Mouse (Mus musculus): Measurements from ENCODE around the gene Ripor2. TPM values are rescaled to one million over a fixed set of nuclear protein-coding genes. Genes with fewer than 3 reads are reported as not detected.

The Ripor2 gene
- polyA plus RNA-seq, 1 experiment = 1.5 TPM

DNA sequence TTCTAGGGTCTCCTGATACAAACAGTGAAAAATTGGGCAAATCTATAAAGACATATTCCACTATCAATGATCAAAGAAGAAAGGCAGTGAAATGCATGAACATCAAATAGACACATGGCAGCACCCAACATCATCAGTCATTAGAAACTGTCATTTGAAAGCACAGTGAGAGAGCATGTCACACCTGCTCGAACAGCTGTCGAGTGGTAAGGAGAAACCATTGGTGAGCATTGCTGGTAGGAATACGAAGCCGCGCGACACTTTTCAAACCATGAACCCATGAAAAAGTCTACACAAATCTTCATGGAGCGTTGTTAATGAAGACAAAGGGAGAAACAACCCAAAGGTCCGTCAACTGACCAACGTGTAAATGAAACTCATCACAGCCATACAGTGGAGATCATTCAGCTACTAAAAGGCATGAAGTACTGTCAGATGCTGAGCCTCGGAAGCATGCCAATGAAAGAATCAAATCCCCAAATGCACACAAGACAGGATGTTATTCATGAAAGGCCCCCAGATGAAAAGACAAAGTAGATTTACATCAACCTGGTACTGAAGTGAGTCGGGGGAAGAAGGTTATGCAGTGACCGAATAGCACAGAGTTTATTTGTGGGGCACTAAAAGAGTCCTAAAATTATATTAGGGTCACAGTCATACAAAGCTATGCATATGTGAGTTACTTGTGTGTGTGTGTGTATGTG lies 5.4 kb downstream of the Ripor2 start:
- no peaks in the 10 kb centered on the region for H3K4me1 ChIP-seq (ENCODE audit: control insufficient read depth, insufficient read depth, low read length)
- no peak overlapping the region for H3K9ac ChIP-seq (ENCODE audit: low read depth, poor library complexity, severe bottlenecking)
- no peaks in the 10 kb centered on the region for H3K9me3 ChIP-seq (replicated peaks; ENCODE audit: control insufficient read depth, insufficient read depth, low read length, poor library complexity, severe bottlenecking)
- no peaks in the 10 kb centered on the region for H3K36me3 ChIP-seq (ENCODE audit: control insufficient read depth, insufficient read depth, low read length, poor library complexity, severe bottlenecking)
- no peak overlapping the region for H3K27ac ChIP-seq (ENCODE audit: insufficient read depth, low read length)
- no peaks in the 10 kb centered on the region for H3K27me3 ChIP-seq (ENCODE audit: control insufficient read depth, insufficient read depth, low read length, poor library complexity, severe bottlenecking)
- TF ChIP-seq EP300 (IDR thresholded peaks at IDR 0.05; ENCODE audit: insufficient read depth, low read depth, low read length) (no peak), POLR2A (IDR thresholded peaks at IDR 0.05; ENCODE audit: insufficient read depth, low read length) (no peak), CTCF (IDR thresholded peaks at IDR 0.05; ENCODE audit: low read depth, low read length) (no peak)
- no peak overlapping the region for H3K4me3 ChIP-seq (ENCODE audit: low read depth, low read length)

GRCm38 (mm10) chr13:24588603-24589002 lies 6.6 kb downstream of the Ripor2 start:
- Histone ChIP-seq H3K9ac (ENCODE audit: low read depth, poor library complexity, severe bottlenecking) (no peak overlapping the region), H3K4me3 (ENCODE audit: low read depth, low read length) (no peak overlapping the region), H3K4me1 (ENCODE audit: control insufficient read depth, insufficient read depth, low read length) (no peaks in the 10 kb centered on the region), H3K36me3 (ENCODE audit: control insufficient read depth, insufficient read depth, low read length, poor library complexity, severe bottlenecking) (no peaks in the 10 kb centered on the region), H3K27ac (ENCODE audit: insufficient read depth, low read length) (no peak overlapping the region), H3K27me3 (ENCODE audit: control insufficient read depth, insufficient read depth, low read length, poor library complexity, severe bottlenecking) (no peaks in the 10 kb centered on the region), H3K9me3 (replicated peaks; ENCODE audit: control insufficient read depth, insufficient read depth, low read length, poor library complexity, severe bottlenecking) (no peaks in the 10 kb centered on the region)
- TF ChIP-seq EP300 (IDR thresholded peaks at IDR 0.05; ENCODE audit: insufficient read depth, low read depth, low read length) (no peak), POLR2A (IDR thresholded peaks at IDR 0.05; ENCODE audit: insufficient read depth, low read length) (no peak), CTCF (IDR thresholded peaks at IDR 0.05; ENCODE audit: low read depth, low read length) (no peak)

DNA sequence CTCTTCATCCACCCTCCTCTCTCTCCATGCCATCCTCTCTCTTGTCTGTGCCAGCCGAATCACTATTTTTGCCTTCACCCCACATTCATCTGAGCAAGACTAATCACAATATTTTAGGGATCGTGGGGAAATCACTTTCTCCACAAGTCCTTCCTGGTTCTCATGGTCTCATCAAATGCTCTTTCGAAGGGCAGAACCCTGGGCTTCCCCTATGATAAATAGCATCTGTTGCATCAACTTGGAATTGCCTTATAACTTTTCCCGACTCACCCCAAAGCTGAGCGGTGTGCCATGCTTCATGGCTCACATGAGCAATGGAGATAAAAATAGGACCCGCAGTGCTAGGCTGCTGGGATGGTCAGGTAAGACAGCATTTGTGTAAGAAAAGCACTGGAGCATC lies 9.7 kb downstream of the Ripor2 start:
- H3K9me3 ChIP-seq (replicated peaks; ENCODE audit: control insufficient read depth, insufficient read depth, low read length, poor library complexity, severe bottlenecking) = no peaks in the 10 kb centered on the region
- TF ChIP-seq CTCF (IDR thresholded peaks at IDR 0.05; ENCODE audit: low read depth, low read length) (no peak), EP300 (IDR thresholded peaks at IDR 0.05; ENCODE audit: insufficient read depth, low read depth, low read length) (no peak), POLR2A (IDR thresholded peaks at IDR 0.05; ENCODE audit: insufficient read depth, low read length) (no peak)

DNA sequence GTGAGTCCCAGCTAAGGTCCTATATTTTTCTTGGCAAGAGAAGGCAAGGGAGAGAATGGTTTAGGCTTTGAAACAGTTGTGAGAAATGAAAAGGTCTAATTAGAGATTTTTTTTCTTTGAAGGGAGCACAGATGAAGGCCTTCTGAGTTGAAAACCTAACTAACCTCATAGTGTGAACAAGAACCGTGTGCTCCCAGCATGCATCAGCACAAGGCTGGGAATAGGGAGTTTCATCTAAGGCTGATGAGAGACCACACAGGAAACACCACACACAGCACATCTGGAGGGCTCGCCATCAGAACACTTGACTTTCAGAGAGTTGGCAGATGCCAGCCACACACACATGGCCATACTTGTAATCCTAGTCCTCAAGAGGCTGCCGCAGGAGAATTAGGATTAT lies 12.3 kb downstream of the Ripor2 start:
- no peak overlapping the region for H3K4me3 ChIP-seq (ENCODE audit: low read depth, low read length)
- H3K9me3 ChIP-seq (replicated peaks; ENCODE audit: control insufficient read depth, insufficient read depth, low read length, poor library complexity, severe bottlenecking) = no peaks in the 10 kb centered on the region
- no peak overlapping the region for H3K9ac ChIP-seq (ENCODE audit: low read depth, poor library complexity, severe bottlenecking)
- peaks cover 3% of the 10 kb centered on the region; the same call in 1 of the 2 replicates for H3K27me3 ChIP-seq (ENCODE audit: control insufficient read depth, insufficient read depth, low read length, poor library complexity, severe bottlenecking)
- H3K27ac ChIP-seq (ENCODE audit: insufficient read depth, low read length) = no peak overlapping the region
- TF ChIP-seq POLR2A (IDR thresholded peaks at IDR 0.05; ENCODE audit: insufficient read depth, low read length) (no peak), EP300 (IDR thresholded peaks at IDR 0.05; ENCODE audit: insufficient read depth, low read depth, low read length) (no peak), CTCF (IDR thresholded peaks at IDR 0.05; ENCODE audit: low read depth, low read length) (no peak)
- H3K4me1 ChIP-seq (ENCODE audit: control insufficient read depth, insufficient read depth, low read length) = no peaks in the 10 kb centered on the region
- H3K36me3 ChIP-seq (ENCODE audit: control insufficient read depth, insufficient read depth, low read length, poor library complexity, severe bottlenecking) = no peaks in the 10 kb centered on the region

More for the DNA sequence above, 9.7 kb downstream of the Ripor2 start:
- no peaks in the 10 kb centered on the region for H3K36me3 ChIP-seq (ENCODE audit: control insufficient read depth, insufficient read depth, low read length, poor library complexity, severe bottlenecking)
- H3K9ac ChIP-seq (ENCODE audit: low read depth, poor library complexity, severe bottlenecking) = no peak overlapping the region
- no peak overlapping the region for H3K27ac ChIP-seq (ENCODE audit: insufficient read depth, low read length)
- no peak overlapping the region for H3K4me3 ChIP-seq (ENCODE audit: low read depth, low read length)
- H3K27me3 ChIP-seq (ENCODE audit: control insufficient read depth, insufficient read depth, low read length, poor library complexity, severe bottlenecking) = no peaks in the 10 kb centered on the region
- H3K4me1 ChIP-seq (ENCODE audit: control insufficient read depth, insufficient read depth, low read length) = no peaks in the 10 kb centered on the region

GRCm38 (mm10) chr13:24599631-24600041 lies 17.6 kb downstream of the Ripor2 start:
- TF ChIP-seq POLR2A (IDR thresholded peaks at IDR 0.05; ENCODE audit: insufficient read depth, low read length) (no peak), CTCF (IDR thresholded peaks at IDR 0.05; ENCODE audit: low read depth, low read length) (no peak), EP300 (IDR thresholded peaks at IDR 0.05; ENCODE audit: insufficient read depth, low read depth, low read length) (no peak)
- Histone ChIP-seq H3K27ac (ENCODE audit: insufficient read depth, low read length) (no peak overlapping the region), H3K9ac (ENCODE audit: low read depth, poor library complexity, severe bottlenecking) (no peak overlapping the region), H3K9me3 (replicated peaks; ENCODE audit: control insufficient read depth, insufficient read depth, low read length, poor library complexity, severe bottlenecking) (no peaks in the 10 kb centered on the region), H3K4me3 (ENCODE audit: low read depth, low read length) (no peak overlapping the region), H3K36me3 (ENCODE audit: control insufficient read depth, insufficient read depth, low read length, poor library complexity, severe bottlenecking) (no peaks in the 10 kb centered on the region), H3K4me1 (ENCODE audit: control insufficient read depth, insufficient read depth, low read length) (peaks cover 6% of the 10 kb centered on the region), H3K27me3 (ENCODE audit: control insufficient read depth, insufficient read depth, low read length, poor library complexity, severe bottlenecking) (peaks cover 3% of the 10 kb centered on the region; the same call in 1 of the 2 replicates)

DNA sequence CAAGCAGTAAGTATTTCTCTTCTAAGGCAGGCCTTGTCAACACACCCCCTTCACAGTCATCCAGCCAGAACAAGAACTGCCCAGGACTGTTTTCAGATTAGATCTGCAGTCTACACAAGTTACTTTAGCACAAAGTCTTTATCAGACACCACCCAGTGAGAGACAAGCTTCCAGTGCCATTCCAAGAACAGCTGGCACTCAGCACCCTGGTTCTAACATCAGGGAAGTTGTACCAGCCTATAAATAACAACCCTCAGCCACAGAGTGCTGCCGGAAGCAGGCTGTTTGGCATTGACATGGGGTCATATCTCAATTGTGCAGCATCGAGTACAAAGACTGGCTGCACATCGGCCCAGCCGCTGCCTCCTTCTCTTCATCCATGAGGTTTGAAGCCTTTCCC lies 21.0 kb downstream of the Ripor2 start:
- no peak overlapping the region for H3K27ac ChIP-seq (ENCODE audit: insufficient read depth, low read length)
- H3K27me3 ChIP-seq (ENCODE audit: control insufficient read depth, insufficient read depth, low read length, poor library complexity, severe bottlenecking) = peaks cover 3% of the 10 kb centered on the region; the same call in 1 of the 2 replicates
- H3K36me3 ChIP-seq (ENCODE audit: control insufficient read depth, insufficient read depth, low read length, poor library complexity, severe bottlenecking) = no peaks in the 10 kb centered on the region
- H3K4me1 ChIP-seq (ENCODE audit: control insufficient read depth, insufficient read depth, low read length) = peaks cover 7% of the 10 kb centered on the region
- no peak overlapping the region for H3K9ac ChIP-seq (ENCODE audit: low read depth, poor library complexity, severe bottlenecking)
- no peaks in the 10 kb centered on the region for H3K9me3 ChIP-seq (replicated peaks; ENCODE audit: control insufficient read depth, insufficient read depth, low read length, poor library complexity, severe bottlenecking)
- H3K4me3 ChIP-seq (ENCODE audit: low read depth, low read length) = no peak overlapping the region
- TF ChIP-seq POLR2A (IDR thresholded peaks at IDR 0.05; ENCODE audit: insufficient read depth, low read length) (no peak), CTCF (IDR thresholded peaks at IDR 0.05; ENCODE audit: low read depth, low read length) (no peak), EP300 (IDR thresholded peaks at IDR 0.05; ENCODE audit: insufficient read depth, low read depth, low read length) (no peak)

Measured in ES-Bruce4 (cell line).